Mouse (Mus musculus) macrophage (primary cell): ENCODE measurements at regions not wholly inside any gene's neighbourhood (a gene's known extent, or its start where the extent isn't known, plus 50 kb on each side); places are given as distances from the start of the nearest gene placed in this dataset.

Experiments used
- H3K27ac ChIP-seq: fragments of 350-480 bp; formaldehyde crosslinking; 2 replicates; pipeline ENCODE4 v1.9.0; 2021
- H3K36me3 ChIP-seq: fragments of 350-480 bp; formaldehyde crosslinking; 2 replicates; pipeline ENCODE4 v1.9.0; 2021; ENCODE audit errors: inconsistent target
- H3K4me3 ChIP-seq: fragments of 350-480 bp; formaldehyde crosslinking; 2 replicates; pipeline ENCODE4 v1.9.0; 2021; ENCODE audit errors: inconsistent target
- H3K79me2 ChIP-seq: fragments of 350-480 bp; formaldehyde crosslinking; 2 replicates; pipeline ENCODE4 v1.9.0; 2021; ENCODE audit errors: inconsistent target
- WGBS: methylation state at CpG from one replicate; pipeline ENCODE4 v1.1.7; 2026; ENCODE audit warnings: inconsistent platforms; ENCODE audit not compliant: missing documents; 5-methylcytosine and 5-hydroxymethylcytosine counted together

DNA sequence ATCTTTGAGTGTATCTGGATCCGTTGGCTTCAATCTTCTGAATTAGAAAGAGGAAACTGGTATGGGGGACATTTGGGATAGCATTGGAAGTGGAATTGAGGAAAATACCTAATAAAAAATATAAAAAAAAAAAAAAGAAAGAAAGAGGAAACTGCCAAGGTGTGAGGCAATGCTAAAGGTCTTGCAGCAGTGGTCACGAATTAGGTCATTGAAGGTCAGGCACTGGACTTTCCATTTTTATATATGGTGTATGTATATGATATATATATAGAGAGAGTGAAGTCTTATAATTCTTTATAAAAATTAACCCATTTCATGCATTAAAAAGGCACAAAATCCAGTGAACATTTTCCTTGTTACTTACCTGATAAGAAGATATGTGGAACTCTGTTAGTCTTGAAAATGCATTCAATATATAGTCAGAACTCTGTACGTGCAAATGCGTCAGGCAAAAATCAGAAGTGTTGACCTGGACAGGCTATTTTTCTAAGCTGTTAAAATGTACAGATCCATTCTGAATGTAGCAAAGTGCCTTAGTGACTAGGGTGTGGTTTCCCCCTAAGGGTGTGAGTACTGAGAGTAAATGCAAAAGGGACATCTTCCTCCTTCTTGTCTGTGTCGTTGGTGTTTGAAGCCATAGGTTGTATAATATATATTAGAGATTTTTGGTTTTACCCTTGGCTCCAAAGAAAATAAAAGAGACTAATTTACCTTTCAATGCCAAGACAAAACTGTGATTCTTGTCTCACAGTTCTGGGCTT, 181.0 kb downstream of the Ube2e3 start:
- Histone ChIP-seq H3K27ac (no peak overlapping the region), H3K4me3 (no peak overlapping the region), H3K36me3 (no peaks in the 10 kb centered on the region), H3K79me2 (no peaks in the 10 kb centered on the region)
- WGBS, result 68% methylated on average over 4 of the region's 5 CpGs

DNA sequence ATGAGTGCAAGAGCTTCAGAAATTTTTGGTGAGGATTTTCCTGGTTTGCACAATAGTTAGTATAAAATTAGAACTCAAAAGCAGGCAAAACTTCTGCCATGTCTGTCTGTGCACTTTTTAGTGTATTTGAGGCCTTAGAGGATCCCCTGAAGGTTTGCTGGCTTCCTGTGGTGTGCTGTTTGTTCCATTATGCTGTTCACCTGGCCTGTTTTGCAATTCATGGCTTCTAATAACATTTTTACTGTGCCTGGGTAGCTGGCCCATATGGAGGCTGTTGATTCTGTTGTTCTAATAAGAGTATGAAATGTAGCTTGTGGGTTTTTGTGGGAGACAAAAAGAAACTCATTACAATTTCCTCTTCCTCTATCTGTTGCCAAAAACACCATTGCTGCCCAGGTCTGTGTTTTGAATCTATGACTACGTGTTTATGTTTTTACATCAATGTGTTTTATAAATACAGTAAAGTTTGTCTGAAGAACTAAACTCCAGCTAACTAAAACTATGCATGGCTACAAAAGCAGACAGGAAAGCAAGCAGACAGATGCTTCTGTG, 182.6 kb downstream of the Ube2e3 start:
- Histone ChIP-seq H3K27ac (0 out of 2 replicates have a peak overlapping the region, but pooled peaks have one; percentile 1), H3K4me3 (no peak overlapping the region), H3K79me2 (no peaks in the 10 kb centered on the region), H3K36me3 (no peaks in the 10 kb centered on the region)
- 25% methylated on average over 1 of the region's 1 CpGs for whole genome bisulfite sequencing

DNA sequence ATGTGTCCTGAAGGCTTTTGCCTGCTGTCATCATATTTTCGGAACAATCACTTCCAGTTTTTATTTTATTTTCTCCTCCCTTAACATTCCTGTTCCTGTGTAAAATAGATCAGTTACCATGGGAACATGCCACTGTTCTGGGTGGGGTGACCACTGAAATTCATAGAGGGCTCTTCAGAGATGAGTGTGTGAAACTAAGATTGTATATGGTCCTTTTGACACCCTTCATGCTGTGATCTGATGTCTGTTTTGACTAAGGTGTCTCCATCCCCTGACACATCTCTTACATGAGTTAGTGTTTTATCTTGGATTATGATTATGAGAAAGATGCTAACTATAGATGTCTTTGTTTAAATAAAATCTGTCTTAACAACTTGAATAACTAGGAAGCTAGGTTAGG, 184.3 kb downstream of the Ube2e3 start:
- H3K79me2 ChIP-seq, result no peaks in the 10 kb centered on the region
- no peaks in the 10 kb centered on the region for H3K36me3 ChIP-seq
- H3K4me3 ChIP-seq, result no peak overlapping the region
- 77% methylated on average over 1 of the region's 1 CpGs for WGBS
- H3K27ac ChIP-seq, result no peak overlapping the region

DNA sequence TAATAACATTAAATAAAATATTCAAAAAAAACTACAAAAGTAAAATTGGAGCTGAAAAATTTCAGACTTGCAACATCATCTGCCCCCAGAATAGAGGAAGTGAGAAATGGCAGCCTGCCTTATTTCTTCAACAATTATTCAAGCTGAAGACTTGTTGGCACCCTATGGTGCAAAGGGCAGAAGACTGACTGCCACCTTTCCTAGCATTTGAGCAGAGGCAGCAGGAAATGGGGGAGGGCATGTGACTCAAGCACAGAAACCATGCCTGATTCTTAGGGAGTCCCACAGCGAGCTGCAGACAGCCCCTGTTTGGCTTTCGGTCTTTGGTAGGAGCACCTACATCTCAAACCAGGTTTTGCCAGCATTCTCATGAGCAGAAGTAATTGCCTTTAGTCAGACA, 188.2 kb downstream of the Ube2e3 start:
- 5% methylated on average over 2 of the region's 2 CpGs for WGBS
- no peaks in the 10 kb centered on the region for H3K79me2 ChIP-seq
- H3K4me3 ChIP-seq, result no peak overlapping the region
- peak overlapping the region; percentile 56 for H3K27ac ChIP-seq
- no peaks in the 10 kb centered on the region for H3K36me3 ChIP-seq

DNA sequence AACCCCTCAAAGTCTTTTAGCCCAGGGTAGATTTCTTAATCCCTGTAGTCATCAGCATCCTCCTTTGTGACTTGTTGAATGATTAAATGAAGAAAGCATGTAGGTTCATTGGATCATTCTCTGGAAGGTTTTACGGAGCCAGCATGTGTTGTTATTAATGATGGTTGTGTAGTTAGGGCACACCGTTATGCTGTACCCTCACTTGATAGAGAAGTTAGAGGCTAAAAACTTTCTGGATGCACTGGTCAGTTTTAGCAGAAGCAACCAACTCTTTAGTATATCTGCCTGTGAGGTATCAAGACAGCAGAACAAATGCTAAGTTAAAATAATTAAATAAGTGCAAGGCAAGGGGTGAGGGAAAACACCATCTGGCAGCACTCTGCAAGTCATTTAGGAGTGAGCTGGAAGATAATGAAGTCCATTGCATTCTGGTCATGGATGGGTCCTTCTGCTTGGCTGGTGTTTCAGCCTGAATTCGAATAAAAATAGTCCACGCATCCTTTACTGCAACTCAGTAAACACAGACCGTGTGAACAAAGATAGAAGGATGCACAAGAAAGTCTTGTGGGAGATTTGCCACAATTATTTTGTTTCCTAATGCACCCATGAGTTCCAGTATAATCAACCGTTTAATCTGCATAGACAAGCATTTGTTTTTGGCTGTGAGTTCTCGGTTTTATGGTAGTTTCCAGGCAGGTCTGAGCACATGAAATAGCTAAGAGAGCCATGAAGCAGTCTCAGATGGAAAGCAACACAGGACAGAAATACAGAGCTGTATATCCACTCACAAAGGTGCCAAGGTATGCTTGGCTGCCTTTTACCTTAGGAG, 191.4 kb downstream of the Ube2e3 start:
- no peaks in the 10 kb centered on the region for H3K36me3 ChIP-seq
- peak overlapping the region; percentile 63 for H3K27ac ChIP-seq
- WGBS, result 92% methylated on average over 7 of the region's 7 CpGs
- no peak overlapping the region for H3K4me3 ChIP-seq
- H3K79me2 ChIP-seq, result no peaks in the 10 kb centered on the region

DNA sequence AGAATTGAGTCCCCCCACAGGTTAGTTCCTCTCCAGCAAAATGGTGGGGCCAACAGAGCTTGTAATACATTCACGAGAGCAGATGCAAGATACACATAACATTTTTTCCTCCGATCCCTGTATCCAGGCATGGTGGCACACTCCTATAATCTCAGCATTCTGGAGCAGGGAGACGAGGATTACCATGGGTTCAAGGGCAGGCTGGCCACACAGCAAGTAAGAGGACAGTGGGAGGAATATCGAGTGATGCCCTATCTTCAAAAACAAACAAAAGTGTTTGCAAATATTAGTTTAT, 192.0 kb downstream of the Ube2e3 start:
- WGBS, result 67% methylated on average over 4 of the region's 4 CpGs
- H3K79me2 ChIP-seq, result no peaks in the 10 kb centered on the region
- no peaks in the 10 kb centered on the region for H3K36me3 ChIP-seq
- H3K27ac ChIP-seq, result peak overlapping the region; percentile 63
- H3K4me3 ChIP-seq, result no peak overlapping the region

DNA sequence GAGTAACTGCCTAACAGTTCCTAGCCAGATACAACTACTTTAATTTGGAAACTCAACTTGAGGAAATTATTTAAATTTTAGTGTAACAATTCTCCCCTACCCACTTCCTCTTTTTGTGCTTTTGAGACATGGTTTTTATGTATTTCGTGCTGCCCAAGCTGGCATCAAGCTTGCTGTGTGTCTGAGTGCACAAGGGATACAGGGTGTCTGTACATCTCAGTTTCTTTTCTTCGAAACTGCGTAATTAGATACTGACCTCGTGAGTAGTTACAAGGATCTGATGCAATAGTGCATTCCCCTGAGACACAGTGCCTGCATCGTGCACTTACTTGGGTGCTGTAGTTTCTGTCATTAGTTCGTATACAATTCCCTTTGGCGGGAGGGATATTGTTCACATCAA, 192.4 kb downstream of the Ube2e3 start:
- 24% methylated on average over 7 of the region's 7 CpGs for WGBS
- Histone ChIP-seq H3K79me2 (no peaks in the 10 kb centered on the region), H3K36me3 (no peaks in the 10 kb centered on the region), H3K4me3 (no peak overlapping the region), H3K27ac (peak overlapping the region; percentile 63)

DNA sequence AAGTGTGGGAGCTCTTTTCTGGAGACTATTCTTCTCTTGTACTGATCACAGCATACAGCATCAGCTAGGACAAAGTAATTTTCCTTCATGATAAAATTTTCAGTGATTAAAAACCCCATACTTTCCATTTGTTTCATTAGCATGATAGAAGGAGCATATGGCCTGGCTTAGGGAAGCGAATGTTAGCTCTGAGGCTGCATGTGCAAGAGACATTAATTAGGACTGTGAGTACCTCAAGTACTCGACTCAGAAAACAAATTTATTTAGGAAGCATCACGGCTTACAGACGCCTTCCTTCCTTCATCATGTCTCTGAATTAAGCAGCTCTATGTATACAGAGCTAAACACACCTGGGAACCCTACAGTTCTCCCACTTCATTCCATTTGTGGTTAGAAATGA, 193.6 kb upstream of the Itga4 start:
- 97% methylated on average over 4 of the region's 4 CpGs for WGBS
- no peak overlapping the region for H3K27ac ChIP-seq

DNA sequence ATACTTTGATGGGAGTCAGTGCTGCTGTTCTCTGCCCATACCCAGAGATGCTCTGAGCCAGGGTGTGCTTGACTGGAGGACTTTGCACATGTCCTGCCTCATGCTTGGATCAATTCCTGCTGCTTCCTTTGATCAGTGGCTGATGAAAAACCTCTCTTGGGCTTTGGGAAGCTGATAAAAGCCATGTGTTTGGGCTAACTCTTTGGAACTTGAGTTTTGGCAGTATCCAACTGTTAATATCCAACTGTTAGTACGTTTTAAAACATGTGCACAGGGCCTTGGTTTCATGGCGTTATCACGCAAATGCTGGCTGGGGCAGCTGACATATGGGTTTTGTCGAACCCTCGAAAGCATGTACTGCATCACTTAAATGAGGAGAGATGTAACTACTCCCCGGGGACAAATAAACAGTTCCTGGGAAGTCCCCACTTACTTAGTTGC, 193.0 kb upstream of the Itga4 start:
- WGBS, result 94% methylated on average over 6 of the region's 6 CpGs
- H3K36me3 ChIP-seq, result no peaks in the 10 kb centered on the region
- no peaks in the 10 kb centered on the region for H3K79me2 ChIP-seq
- no peak overlapping the region for H3K27ac ChIP-seq
- no peak overlapping the region for H3K4me3 ChIP-seq

More for the DNA sequence above, 193.6 kb upstream of the Itga4 start:
- Histone ChIP-seq H3K36me3 (no peaks in the 10 kb centered on the region), H3K4me3 (no peak overlapping the region), H3K79me2 (no peaks in the 10 kb centered on the region)

DNA sequence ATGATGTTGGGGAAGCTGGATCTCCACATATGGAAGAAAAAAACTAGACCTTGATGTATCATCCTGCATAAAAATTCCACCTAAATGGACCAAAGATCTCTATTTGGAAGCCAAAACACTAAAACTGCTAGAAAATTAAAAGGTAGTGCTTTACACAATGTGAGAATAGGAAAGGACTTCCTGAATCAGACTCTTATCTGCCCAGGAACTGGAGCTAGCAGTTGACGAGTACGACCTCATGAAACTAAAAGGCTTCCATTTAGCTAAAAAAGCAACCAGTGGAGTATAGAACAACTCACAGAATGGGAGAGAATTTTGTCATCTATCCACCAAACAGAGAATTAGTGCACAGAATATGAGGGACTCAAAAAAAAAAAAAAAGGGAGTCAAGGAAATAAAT, 191.6 kb upstream of the Itga4 start:
- Histone ChIP-seq H3K27ac (no peak overlapping the region), H3K4me3 (no peak overlapping the region), H3K79me2 (no peaks in the 10 kb centered on the region), H3K36me3 (no peaks in the 10 kb centered on the region)
- 82% methylated on average over 2 of the region's 2 CpGs for WGBS

DNA sequence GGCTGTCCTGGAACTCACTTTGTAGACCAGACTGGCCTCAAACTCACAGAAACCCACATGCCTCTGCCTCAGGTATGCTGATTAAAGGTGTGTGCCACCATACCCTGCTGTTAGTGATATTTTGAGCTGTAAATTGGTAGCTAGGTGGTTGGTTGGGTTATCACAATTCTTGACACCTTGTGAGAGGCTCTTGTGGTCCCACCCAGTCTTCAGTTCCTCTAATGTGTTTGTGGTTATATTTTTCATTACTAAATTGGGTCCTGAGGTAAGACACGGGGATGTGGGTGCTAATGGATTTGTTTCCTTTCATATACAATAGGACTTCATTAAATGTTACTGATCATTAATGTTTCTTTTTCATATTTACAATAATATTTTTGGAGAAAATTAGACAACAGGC, 189.9 kb upstream of the Itga4 start:
- Histone ChIP-seq H3K27ac (no peak overlapping the region), H3K4me3 (no peak overlapping the region), H3K36me3 (no peaks in the 10 kb centered on the region), H3K79me2 (no peaks in the 10 kb centered on the region)
- WGBS, result 43% methylated on average over 1 of the region's 1 CpGs

DNA sequence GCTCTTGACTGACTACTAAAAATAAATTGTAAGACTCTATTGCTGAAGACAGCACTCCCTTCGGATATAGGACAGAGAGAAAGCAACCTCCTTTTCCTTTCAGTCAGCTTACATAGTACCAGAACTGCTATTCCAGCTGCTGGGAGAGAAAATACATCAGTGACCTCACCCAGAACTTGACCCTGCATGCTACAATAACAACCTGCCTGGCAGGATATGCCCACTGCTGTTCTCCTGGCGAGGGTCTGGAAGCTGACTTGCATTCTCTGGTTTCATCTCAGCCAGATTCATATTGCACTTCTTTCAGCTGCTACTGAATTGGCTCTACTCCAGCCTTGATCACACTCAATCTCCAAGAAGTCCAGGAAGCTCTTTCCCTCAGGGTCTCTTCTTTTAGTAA, 179.1 kb upstream of the Itga4 start:
- H3K4me3 ChIP-seq, result no peak overlapping the region
- no peaks in the 10 kb centered on the region for H3K36me3 ChIP-seq
- 88% methylated on average over 2 of the region's 2 CpGs for WGBS
- H3K27ac ChIP-seq, result no peak overlapping the region
- no peaks in the 10 kb centered on the region for H3K79me2 ChIP-seq

DNA sequence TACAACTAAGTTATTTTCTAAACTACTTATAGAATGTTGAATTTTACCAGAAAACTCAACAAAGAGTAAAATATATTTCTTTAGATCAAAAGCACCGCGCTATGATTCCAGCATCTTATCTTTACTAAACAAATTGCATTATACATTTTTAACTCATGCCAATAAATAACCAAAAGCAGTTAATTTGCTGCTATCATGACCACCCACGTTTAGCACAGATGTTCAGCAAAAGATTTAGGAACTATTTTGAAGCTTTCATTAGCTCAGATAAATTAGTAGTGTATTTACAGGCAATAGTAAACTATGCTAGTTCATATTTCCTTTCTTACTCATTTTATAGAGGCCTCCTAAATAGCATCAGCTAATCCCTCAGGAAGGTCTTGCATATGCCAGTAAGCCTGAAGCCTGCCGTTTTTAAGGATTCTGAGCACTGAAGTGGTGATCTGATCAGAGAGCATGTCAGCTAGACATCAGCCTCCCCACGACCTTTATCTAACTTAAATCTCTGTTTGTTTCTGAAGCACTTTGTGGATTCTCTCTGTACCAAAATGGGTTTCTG, 176.3 kb upstream of the Itga4 start:
- Histone ChIP-seq H3K4me3 (no peak overlapping the region), H3K36me3 (no peaks in the 10 kb centered on the region), H3K27ac (no peak overlapping the region), H3K79me2 (no peaks in the 10 kb centered on the region)
- 90% methylated on average over 5 of the region's 5 CpGs for WGBS

DNA sequence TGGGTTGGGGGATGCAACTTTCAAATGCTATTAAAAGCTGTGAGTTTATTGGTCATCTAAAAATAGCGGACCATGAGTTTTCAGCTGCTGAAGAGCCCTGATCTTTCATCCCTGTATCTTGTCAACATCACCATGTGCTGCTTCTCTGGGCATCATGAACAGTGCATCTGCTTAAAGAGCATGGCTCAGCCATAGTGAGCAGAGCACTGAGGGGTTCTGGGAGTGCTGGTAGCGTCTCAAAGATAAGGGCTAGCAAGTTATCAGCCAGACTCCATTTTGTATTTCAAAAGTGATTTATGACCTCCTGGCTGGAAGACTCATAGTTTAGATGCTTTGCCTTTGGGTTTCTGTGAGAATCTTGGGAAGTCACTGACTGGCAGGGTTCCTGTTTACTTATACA, 173.5 kb upstream of the Itga4 start:
- Histone ChIP-seq H3K27ac (no peak overlapping the region), H3K79me2 (no peaks in the 10 kb centered on the region), H3K4me3 (no peak overlapping the region), H3K36me3 (no peaks in the 10 kb centered on the region)
- WGBS, result 100% methylated on average over 2 of the region's 2 CpGs

DNA sequence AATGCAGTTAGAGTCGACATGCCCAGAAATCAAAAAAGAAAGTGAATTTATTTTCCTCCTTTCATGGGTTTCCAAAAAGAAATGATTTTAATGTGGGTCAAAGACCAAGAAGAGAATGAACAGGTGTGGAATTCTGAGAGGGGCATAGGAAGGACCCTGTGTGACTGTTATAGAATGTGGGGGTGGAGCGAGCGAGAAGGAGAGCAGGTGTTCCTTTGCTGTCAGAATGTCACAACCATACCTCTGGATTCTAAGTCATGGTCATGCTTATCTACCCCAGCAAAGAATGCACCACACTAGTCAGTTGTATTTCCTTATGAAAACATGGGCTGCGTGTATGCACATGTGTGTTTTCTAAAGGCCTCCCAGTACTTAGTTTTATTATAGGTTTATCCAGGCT, 168.9 kb upstream of the Itga4 start:
- no peak overlapping the region for H3K4me3 ChIP-seq
- H3K36me3 ChIP-seq, result no peaks in the 10 kb centered on the region
- no peak overlapping the region for H3K27ac ChIP-seq
- no peaks in the 10 kb centered on the region for H3K79me2 ChIP-seq
- 94% methylated on average over 4 of the region's 4 CpGs for WGBS
